Mouse (Mus musculus) liver, embryonic 14.5 days (tissue): ENCODE results near the gene Cblc. TPM values are rescaled to one million over a fixed set of nuclear protein-coding genes. Genes with fewer than 3 reads are reported as not detected.
A peak's percentile ranks its signal among the peaks of the same experiment; 100 is the strongest.

ENCODE experiments used
- ATAC-seq: fragments of 200-750 bp; cut with Nextera tagmentation; 2 replicates; pipeline ENCODE4 v1.8.0; 2017; ENCODE audit warnings: moderate number of reproducible peaks, mild to moderate bottlenecking, moderate library complexity; ENCODE audit not compliant: insufficient read depth
- DNase-seq, 3 experiments: peaks; one replicate each; pipeline ENCODE4 v3.0.0-alpha.2; 2012 to 2013; ENCODE audit warnings: low read depth in 3 of 3, low spot score in 3 of 3
- H3K27ac ChIP-seq: fragments of 300-500 bp; sonication (generic); 2 replicates; pipeline ENCODE4 v1.5.1; 2014; ENCODE audit warnings: moderate library complexity, mild to moderate bottlenecking, control low read depth, inconsistent platforms
- H3K27me3 ChIP-seq: fragments of 300-500 bp; sonication (generic); 2 replicates; pipeline ENCODE4 v1.6.1; 2014; ENCODE audit warnings: mild to moderate bottlenecking, low read length, moderate library complexity; ENCODE audit not compliant: control insufficient read depth, insufficient read depth
- H3K36me3 ChIP-seq: fragments of 300-500 bp; sonication (generic); replicated peaks from 2 replicates; pipeline ENCODE4 v1.6.1; 2014; ENCODE audit warnings: low read depth; ENCODE audit not compliant: control insufficient read depth, insufficient read depth
- H3K4me1 ChIP-seq, 2 experiments: fragments of 200-500 bp in 1 of 2; fragments of 300-500 bp in 1 of 2; sonication (generic) in 1 of 2; replicated peaks; 2 replicates each; pipeline ENCODE4 v1.6.1; 2012 to 2014; ENCODE audit warnings: antibody characterized with exemption in 1 of 2, inconsistent platforms in 1 of 2, low read length in 1 of 2; ENCODE audit not compliant: control insufficient read depth in 2 of 2, insufficient read depth in 2 of 2
- H3K4me2 ChIP-seq: fragments of 300-500 bp; sonication (generic); 2 replicates; pipeline ENCODE4 v1.6.1; 2014; ENCODE audit warnings: low read depth, mild to moderate bottlenecking, control low read depth, moderate library complexity
- H3K4me3 ChIP-seq, 2 experiments: fragments of 200-500 bp in 1 of 2; fragments of 300-500 bp in 1 of 2; sonication (generic) in 1 of 2; 2 replicates each; pipeline ENCODE4 v1.5.1; 2012 to 2014; ENCODE audit warnings: low read depth in 2 of 2, low read length in 2 of 2, mild to moderate bottlenecking in 2 of 2, control low read depth in 1 of 2, inconsistent platforms in 1 of 2, moderate library complexity in 1 of 2; ENCODE audit not compliant: insufficient read depth in 1 of 2
- H3K9ac ChIP-seq: fragments of 300-500 bp; sonication (generic); replicated peaks from 2 replicates; pipeline ENCODE4 v1.6.1; 2014; ENCODE audit warnings: mild to moderate bottlenecking, control low read depth, moderate library complexity
- H3K9me3 ChIP-seq: fragments of 300-500 bp; sonication (generic); 2 replicates; pipeline ENCODE4 v1.6.1; 2016; ENCODE audit warnings: low read length, mixed read lengths; ENCODE audit not compliant: control insufficient read depth
- CTCF ChIP-seq: IDR thresholded peaks from 2 replicates; pipeline ENCODE4 v1.5.1; 2016; ENCODE audit warnings: antibody characterized with exemption, low read depth, control low read depth
- EP300 ChIP-seq: IDR thresholded peaks from 2 replicates; pipeline ENCODE4 v1.6.1; 2016; ENCODE audit warnings: antibody characterized with exemption, low read depth
- WGBS: fragments of 180-500 bp; shearing (Covaris S2); extraction: QIAGEN DNeasy Blood & Tissue Kit; methylation state at CpG from one replicate; pipeline ENCODE4 v1.1.7; 2014; ENCODE audit not compliant: insufficient replicate concordance; 5-methylcytosine and 5-hydroxymethylcytosine counted together
- polyA plus RNA-seq, 2 experiments: library from polyadenylated mRNA; depleted of rRNA in 1 of 2; stranded (reverse) in 1 of 2; unstranded in 1 of 2; fragments of >200 nt; fragmentation: Nextera tagmentation in 1 of 2; extraction: Ambion mirVana in 1 of 2; gene quantifications; 2 replicates each; pipeline versions ENCODE4 v1.2.1 to v1.2.3; 2012 to 2014

Cblc gene
- polyA plus RNA-seq, 2 experiments = 0.95 to 1.1 TPM

GRCm38 (mm10) chr7:19769434-19770374 is 26.9 kb downstream of the Cblc start:
- H3K9me3 ChIP-seq = no peaks in the 10 kb centered on the region
- H3K4me1 ChIP-seq = 0 out of 4 replicates have a peak, but pooled peaks cover 0 to 2% of the 10 kb centered on the region in 2 experiments
- ATAC-seq (no peak), DNase-seq (no peak)
- H3K36me3 ChIP-seq = no peaks in the 10 kb centered on the region
- no peak overlapping the region for H3K27ac ChIP-seq
- H3K9ac ChIP-seq = peak overlapping the region; percentile 18; the same call in 1 of the 2 replicates
- H3K27me3 ChIP-seq = peaks cover 28% of the 10 kb centered on the region
- peak overlapping the region; percentile 64 for H3K4me2 ChIP-seq
- peak overlapping the region; percentile 28 to 34 for H3K4me3 ChIP-seq
- 11% methylated on average over 16 of the region's 16 CpGs for WGBS
- TF ChIP-seq EP300 (no peak), CTCF (no peak)

DNA sequence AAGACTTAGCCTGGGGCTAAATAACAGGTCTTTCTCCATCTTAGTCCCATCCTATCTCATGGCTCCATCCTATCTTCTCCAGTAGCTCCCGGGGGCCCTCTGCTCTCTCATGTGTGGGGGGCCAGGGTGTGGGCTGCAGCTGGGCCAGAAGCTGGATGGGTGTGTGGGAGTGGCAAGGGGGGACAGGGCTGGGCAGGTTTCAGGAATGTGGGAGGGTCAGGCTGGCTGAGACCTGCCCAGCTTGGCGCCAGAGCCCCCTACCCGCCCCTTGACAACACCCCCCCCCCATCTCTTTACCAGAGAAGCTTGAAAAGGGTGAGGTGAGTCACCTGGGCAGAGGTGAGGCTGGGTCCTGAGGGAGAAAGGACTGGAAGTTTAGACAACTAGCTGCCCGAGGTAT is 27.6 kb downstream of the Cblc start:
- H3K27me3 ChIP-seq = peaks cover 28% of the 10 kb centered on the region
- DNase-seq (no peak), ATAC-seq (no peak)
- no peak overlapping the region for H3K27ac ChIP-seq
- TF ChIP-seq CTCF (no peak), EP300 (no peak)
- H3K36me3 ChIP-seq = no peaks in the 10 kb centered on the region
- no peak overlapping the region for H3K4me2 ChIP-seq
- no peak overlapping the region for H3K9ac ChIP-seq
- no peak overlapping the region for H3K4me3 ChIP-seq
- 33% methylated on average over 4 of the region's 4 CpGs for WGBS
- no peaks in the 10 kb centered on the region for H3K9me3 ChIP-seq
- H3K4me1 ChIP-seq = 0 out of 4 replicates have a peak, but pooled peaks cover 0 to 2% of the 10 kb centered on the region in 2 experiments

GRCm38 (mm10) chr7:19768251-19768650 is 28.4 kb downstream of the Cblc start:
- Histone ChIP-seq H3K36me3 (no peaks in the 10 kb centered on the region), H3K9ac (no peak overlapping the region), H3K4me3 (no peak overlapping the region), H3K9me3 (no peaks in the 10 kb centered on the region), H3K27me3 (peaks cover 28% of the 10 kb centered on the region), H3K4me1 (0 out of 4 replicates have a peak, but pooled peaks cover 0 to 2% of the 10 kb centered on the region in 2 experiments), H3K4me2 (no peak overlapping the region), H3K27ac (no peak overlapping the region)
- no peak for TF ChIP-seq CTCF
- no peak for TF ChIP-seq EP300
- WGBS = 58% methylated on average over 14 of the region's 14 CpGs
- ATAC-seq (no peak), DNase-seq (no peak)

- WGBS = 63% methylated on average over 8 of the region's 9 CpGs
- ATAC-seq = no peak
- no peak overlapping the region for H3K9ac ChIP-seq
- no peak for TF ChIP-seq EP300
- no peaks in the 10 kb centered on the region for H3K9me3 ChIP-seq
- no peaks in the 10 kb centered on the region for H3K4me1 ChIP-seq
- DNase-seq = no peak
- no peaks in the 10 kb centered on the region for H3K36me3 ChIP-seq
- no peak overlapping the region for H3K4me2 ChIP-seq
- no peak overlapping the region for H3K4me3 ChIP-seq
- H3K27me3 ChIP-seq = peaks cover 6% of the 10 kb centered on the region
- H3K27ac ChIP-seq = no peak overlapping the region
Observed at GRCm38 (mm10) chr7:19764581-19764980, 32.0 kb downstream of the Cblc start.

DNA sequence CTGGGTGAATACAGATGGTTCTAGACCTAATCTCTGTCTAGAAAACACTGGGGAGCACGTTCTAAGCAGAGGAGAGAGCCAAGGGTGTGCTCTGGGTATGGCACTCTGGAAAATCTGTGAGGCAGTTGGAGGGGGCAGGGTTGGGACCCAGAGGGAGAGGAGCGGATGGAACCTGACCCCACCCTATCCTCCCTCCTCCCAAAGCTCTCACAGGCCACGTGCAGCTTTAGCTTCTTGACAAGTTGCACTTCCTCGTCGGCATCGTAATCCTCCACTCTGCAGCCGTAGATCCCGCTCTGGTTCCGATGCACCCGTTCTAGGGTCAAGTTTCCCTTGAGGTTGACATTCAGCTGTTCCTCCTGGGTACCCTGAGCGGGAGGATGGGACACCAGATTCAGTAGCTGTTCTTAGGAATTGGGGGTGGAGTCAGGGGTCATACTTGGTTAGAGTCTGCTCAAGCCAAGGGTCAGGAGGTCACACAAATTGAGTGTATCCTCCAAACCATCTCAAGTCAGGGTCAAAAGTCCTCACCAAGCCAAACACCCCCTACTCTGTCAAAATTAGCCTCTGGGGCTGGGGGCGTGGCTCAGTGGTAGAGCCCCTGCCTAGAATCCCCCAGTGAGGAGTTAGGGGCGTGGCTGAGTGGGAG is 32.7 kb downstream of the Cblc start:
- 59% methylated on average over 13 of the region's 13 CpGs for WGBS
- Histone ChIP-seq H3K4me3 (no peak overlapping the region), H3K9ac (no peak overlapping the region), H3K27ac (no peak overlapping the region), H3K4me1 (no peaks in the 10 kb centered on the region), H3K36me3 (no peaks in the 10 kb centered on the region), H3K9me3 (no peaks in the 10 kb centered on the region), H3K27me3 (peaks cover 3% of the 10 kb centered on the region), H3K4me2 (no peak overlapping the region)
- DNase-seq (no peak), ATAC-seq (no peak)
- TF ChIP-seq EP300 (no peak), CTCF (no peak)
